Mouse (Mus musculus) kidney, adult 2 months (tissue): ENCODE measurements around the gene Col5a1.

ENCODE experiments used
- CTCF ChIP-seq: fragments of 200-500 bp; conservative IDR thresholded peaks from 2 replicates; pipeline ENCODE4 v1.5.1; 2011; ENCODE audit warnings: low read depth, mild to moderate bottlenecking, control low read depth, low read length, moderate library complexity, mixed read lengths; ENCODE audit not compliant: insufficient read depth, insufficient read length
- POLR2A ChIP-seq: fragments of 200-500 bp; IDR thresholded peaks from one replicate; pipeline ENCODE4 v1.6.1; 2011; ENCODE audit warnings: low read depth, low read length, control low read depth

GRCm38 (mm10) chr2:27936607-27937191 lies 50.5 kb downstream of the Col5a1 start:
- TF ChIP-seq CTCF: no peak
- TF ChIP-seq POLR2A: no peak
